8 mouse cellular contexts compared by ENCODE assay signal in genomic region chr16:4474882-4475803, GRCm38 (mm10). TPM values are rescaled to one million over a fixed set of nuclear protein-coding genes. Genes with fewer than 3 reads are reported as not detected.
DNase-seq lines count a peak whose midpoint lies in the region; ATAC-seq lines count a peak whose summit lies in the region.

No protein-coding gene starts in this region.

- peak; percentile 93 for ATAC-seq in inflammation-experienced regulatory T-cells, adult 6 months

- H3K9me3 ChIP-seq in megakaryocyte, embryonic 14.5 days: no peaks in the 10 kb centered on the region

- peaks cover 50% of the 10 kb centered on the region for H3K4me1 ChIP-seq in megakaryocyte, embryonic 14.5 days

- DNase-seq in adrenal gland, adult 8-10 months: peak; percentile 93
- peak; percentile 91 for DNase-seq in embryo, embryonic 11.5 days (ENCODE audit: low read depth, low spot score)
- DNase-seq in gastrocnemius, postnatal 25 days: peak; percentile 95
- peak; percentile 89 to 97 for DNase-seq in left cerebral cortex, adult 9 months (ENCODE audit: low spot score in 2 of 2)
- DNase-seq in right cerebral cortex, adult 2 months (ENCODE audit: low spot score in 2 of 2): peak; percentile 95 to 97
- peak; percentile 85 for DNase-seq in urinary bladder, postnatal 10 days (ENCODE audit: low spot score)

- no peaks in the 10 kb centered on the region for H3K36me3 ChIP-seq in megakaryocyte, embryonic 14.5 days (replicated peaks; ENCODE audit: low read length)

- no peaks in the 10 kb centered on the region for H3K27me3 ChIP-seq in megakaryocyte, embryonic 14.5 days (replicated peaks)

- peak overlapping the region; percentile 94 for H3K4me3 ChIP-seq in megakaryocyte, embryonic 14.5 days (replicated peaks)

RNA-seq across cellular contexts. Expression of gene Adcy9, which starts 54.8 kb away (rescaled TPM):
- 10 to 100 TPM; 62.8 to 84.2 (median 72.6) TPM for total RNA-seq in adrenal gland, adult 8-10 months (2022)
- 10 to 100 TPM; 27.0 to 28.2 TPM for total RNA-seq in gastrocnemius, postnatal 25 days (2021)
- polyA plus RNA-seq in inflammation-experienced regulatory T-cells, adult 6 months (2017; shearing (Covaris generic)): under 1 TPM in 2 of 3 experiments, not detected in 1; 0.12 to 0.49 TPM
- polyA plus RNA-seq in megakaryocyte, embryonic 14.5 days (2012; ENCODE audit: insufficient read depth, low replicate concordance): 1.9 and 3.5 TPM in 2 replicates

Comparison
In these comparisons a context has a peak if more than half of its experiments do, and no peak if none do; other contexts are left out.
1. Peak in every context shown above with its lines: DNase-seq, ATAC-seq and H3K4me3 ChIP-seq.